Comparison of ENCODE assay signal across 10 mouse cellular contexts in genomic region chr4:122999263-122999691, GRCm38 (mm10). TPM values are rescaled to one million over a fixed set of nuclear protein-coding genes. Genes with fewer than 3 reads are reported as not detected.
DNase-seq lines count a peak whose midpoint lies in the region; ATAC-seq and TF ChIP-seq lines count a peak whose summit lies in the region.
"Had no signal": no experiment of that assay in that cellular context is flagged by ENCODE, and none has a peak within 500 bp of the region (broad histone marks: within the 10 kb centered on the region; RNA-seq: fewer than 3 reads in every experiment).

No protein-coding gene starts in this region.

- H3K27me3 ChIP-seq in intestine, embryonic 14.5 days (replicated peaks; ENCODE audit: control insufficient read depth, insufficient read depth, low read length), result peaks cover 3% of the 10 kb centered on the region; the same call in 1 of the 2 replicates
- 0 out of 2 replicates have a peak, but pooled peaks cover 2% of the 10 kb centered on the region for H3K27me3 ChIP-seq in intestine, embryonic 15.5 days (replicated peaks)
- 0 out of 2 replicates have a peak, but pooled peaks cover 6% of the 10 kb centered on the region for H3K27me3 ChIP-seq in embryonic facial prominence, embryonic 12.5 days
- no peaks in the 10 kb centered on the region for H3K27me3 ChIP-seq in hindbrain, embryonic 16.5 days (replicated peaks; ENCODE audit: control insufficient read depth, insufficient read depth, low read length)
- H3K27me3 ChIP-seq in midbrain, postnatal 0 days (ENCODE audit: insufficient read depth, low read length), result no peaks in the 10 kb centered on the region

- no peaks in the 10 kb centered on the region for H3K9me3 ChIP-seq in intestine, embryonic 14.5 days (ENCODE audit: control insufficient read depth, low read length)
- no peaks in the 10 kb centered on the region for H3K9me3 ChIP-seq in intestine, embryonic 15.5 days
- no peaks in the 10 kb centered on the region for H3K9me3 ChIP-seq in embryonic facial prominence, embryonic 12.5 days
- H3K9me3 ChIP-seq in hindbrain, embryonic 16.5 days (ENCODE audit: control insufficient read depth, low read length), result no peaks in the 10 kb centered on the region
- no peaks in the 10 kb centered on the region for H3K9me3 ChIP-seq in midbrain, postnatal 0 days (ENCODE audit: low read length)

- WGBS in intestine, embryonic 14.5 days, result 26% methylated on average over 4 of the region's 4 CpGs
- WGBS in intestine, embryonic 15.5 days, result 41% methylated on average over 4 of the region's 4 CpGs
- WGBS in embryonic facial prominence, embryonic 12.5 days, result 20% methylated on average over 4 of the region's 4 CpGs
- WGBS in hindbrain, embryonic 16.5 days, result 9% methylated on average over 4 of the region's 4 CpGs
- 1% methylated on average over 4 of the region's 4 CpGs for WGBS in midbrain, postnatal 0 days

- no peak overlapping the region for H3K27ac ChIP-seq in intestine, embryonic 14.5 days (ENCODE audit: low read depth)
- no peak overlapping the region for H3K27ac ChIP-seq in intestine, embryonic 15.5 days
- H3K27ac ChIP-seq in embryonic facial prominence, embryonic 12.5 days, result peak overlapping the region; percentile 36; the same call in 1 of the 2 replicates
- H3K27ac ChIP-seq in hindbrain, embryonic 16.5 days (ENCODE audit: low read depth, low read length), result peak overlapping the region; percentile 70
- H3K27ac ChIP-seq in midbrain, postnatal 0 days (ENCODE audit: low read depth, low read length), result peak overlapping the region; percentile 70

- ATAC-seq in intestine, embryonic 14.5 days (replicated peaks; ENCODE audit: low FRiP score, low TSS enrichment, low read depth), result no peak
- ATAC-seq in intestine, embryonic 15.5 days, result no peak
- no peak for ATAC-seq in embryonic facial prominence, embryonic 12.5 days (ENCODE audit: insufficient number of reproducible peaks, insufficient read depth, low FRiP score, low TSS enrichment)
- ATAC-seq in hindbrain, embryonic 16.5 days, result no peak
- ATAC-seq in midbrain, postnatal 0 days (ENCODE audit: low FRiP score), result no peak

- intact Hi-C loops in heart, postnatal 10 days (cut with DNase I), result no loop called here

- H3K36me3 ChIP-seq in intestine, embryonic 14.5 days (ENCODE audit: control insufficient read depth, insufficient read depth, low read length), result peaks cover 10% of the 10 kb centered on the region
- H3K36me3 ChIP-seq in intestine, embryonic 15.5 days, result no peaks in the 10 kb centered on the region
- peaks cover 12% of the 10 kb centered on the region; the same call in 1 of the 2 replicates for H3K36me3 ChIP-seq in embryonic facial prominence, embryonic 12.5 days
- H3K36me3 ChIP-seq in hindbrain, embryonic 16.5 days (ENCODE audit: control insufficient read depth, insufficient read depth, low read length), result no peaks in the 10 kb centered on the region
- peaks cover 14% of the 10 kb centered on the region; the same call in 1 of the 2 replicates for H3K36me3 ChIP-seq in midbrain, postnatal 0 days (ENCODE audit: insufficient read depth, low read length)

- no peak for TF ChIP-seq CTCF in midbrain, postnatal 0 days (IDR thresholded peaks at IDR 0.05)

- no peak overlapping the region for H3K4me3 ChIP-seq in intestine, embryonic 14.5 days (ENCODE audit: low read depth, low read length)
- H3K4me3 ChIP-seq in intestine, embryonic 15.5 days (replicated peaks), result no peak overlapping the region
- peak overlapping the region; percentile 73; the same call in 1 of the 2 replicates for H3K4me3 ChIP-seq in embryonic facial prominence, embryonic 12.5 days
- H3K4me3 ChIP-seq in hindbrain, embryonic 16.5 days (ENCODE audit: low read length), result peak overlapping the region; percentile 93
- peak overlapping the region; percentile 80 for H3K4me3 ChIP-seq in midbrain, postnatal 0 days (ENCODE audit: low read depth, low read length)

- no peak for DNase-seq in intestine, embryonic 14.5 days (ENCODE audit: low spot score)
- DNase-seq in midbrain, postnatal 0 days (ENCODE audit: low spot score), result peak; percentile 13
- no peak for DNase-seq in yolk sac, embryonic 10.5 days (ENCODE audit: low spot score)
- no peak for DNase-seq in retina, postnatal 1 day
- no peak for DNase-seq in heart, postnatal 10 days
- DNase-seq: layer of hippocampus, postnatal 36 days had no signal

- H3K4me2 ChIP-seq in intestine, embryonic 14.5 days (ENCODE audit: low read length), result peak overlapping the region; percentile 28; the same call in 1 of the 2 replicates
- no peak overlapping the region for H3K4me2 ChIP-seq in intestine, embryonic 15.5 days (replicated peaks)
- peak overlapping the region; percentile 90 for H3K4me2 ChIP-seq in embryonic facial prominence, embryonic 12.5 days (replicated peaks)
- peak overlapping the region; percentile 63 for H3K4me2 ChIP-seq in hindbrain, embryonic 16.5 days (ENCODE audit: low read length)
- peak overlapping the region; percentile 86 for H3K4me2 ChIP-seq in midbrain, postnatal 0 days (ENCODE audit: low read depth, low read length, poor library complexity, severe bottlenecking)

- H3K4me1 ChIP-seq in intestine, embryonic 14.5 days (replicated peaks; ENCODE audit: control insufficient read depth, insufficient read depth, low read length), result peaks cover 12% of the 10 kb centered on the region; the same call in 1 of the 2 replicates
- H3K4me1 ChIP-seq in intestine, embryonic 15.5 days (replicated peaks), result peaks cover 19% of the 10 kb centered on the region
- H3K4me1 ChIP-seq in embryonic facial prominence, embryonic 12.5 days, result peaks cover 21% of the 10 kb centered on the region
- peaks cover 34% of the 10 kb centered on the region for H3K4me1 ChIP-seq in hindbrain, embryonic 16.5 days (ENCODE audit: control insufficient read depth, insufficient read depth, low read depth, low read length)
- H3K4me1 ChIP-seq in midbrain, postnatal 0 days (ENCODE audit: insufficient read depth, low read length), result peaks cover 9% of the 10 kb centered on the region; the same call in 1 of the 2 replicates

- no peak overlapping the region for H3K9ac ChIP-seq in intestine, embryonic 14.5 days (ENCODE audit: low read length)
- no peak overlapping the region for H3K9ac ChIP-seq in intestine, embryonic 15.5 days
- peak overlapping the region; percentile 30; the same call in 1 of the 2 replicates for H3K9ac ChIP-seq in embryonic facial prominence, embryonic 12.5 days
- peak overlapping the region; percentile 64 for H3K9ac ChIP-seq in hindbrain, embryonic 16.5 days (ENCODE audit: low read depth, low read length)
- H3K9ac ChIP-seq in midbrain, postnatal 0 days (replicated peaks; ENCODE audit: low read length, poor library complexity, severe bottlenecking), result peak overlapping the region; percentile 48

RNA-seq across cellular contexts. Expression of gene Mycl, which starts 3.8 kb away (rescaled TPM):
- polyA plus RNA-seq in intestine, embryonic 14.5 days (2014; fragmentation: Nextera tagmentation; extraction: Ambion mirVana), result 14.0 and 15.1 TPM in 2 replicates
- polyA plus RNA-seq in intestine, embryonic 15.5 days (2015; fragmentation: Nextera tagmentation; extraction: Ambion mirVana), result 8.4 and 9.2 TPM in 2 replicates
- polyA plus RNA-seq in embryonic facial prominence, embryonic 12.5 days (2016; fragmentation: Nextera tagmentation; extraction: Ambion mirVana), result 46.4 and 51.5 TPM in 2 replicates
- 34.1 and 44.7 TPM in 2 replicates for polyA plus RNA-seq in hindbrain, embryonic 16.5 days (2015; fragmentation: Nextera tagmentation; extraction: Ambion mirVana)
- 75.7 and 77.3 TPM in 2 replicates for total RNA-seq in midbrain, postnatal 0 days (2014; rRNA removed)
- polyA plus RNA-seq in midbrain, postnatal 0 days (2015; fragmentation: Nextera tagmentation; extraction: Ambion mirVana), result 37.6 and 42.2 TPM in 2 replicates
- total RNA-seq in heart, postnatal 10 days (2021), result under 1 TPM; 0.22 to 0.84 TPM
- total RNA-seq: hematopoietic stem cell, adult 5-6 weeks had no signal

RNA-seq across cellular contexts. Expression of gene Trit1, which starts 17.1 kb away (rescaled TPM):
- polyA plus RNA-seq in intestine, embryonic 14.5 days (2014; fragmentation: Nextera tagmentation; extraction: Ambion mirVana), result 17.8 and 18.0 TPM in 2 replicates
- polyA plus RNA-seq in intestine, embryonic 15.5 days (2015; fragmentation: Nextera tagmentation; extraction: Ambion mirVana), result 15.6 and 16.7 TPM in 2 replicates
- polyA plus RNA-seq in embryonic facial prominence, embryonic 12.5 days (2016; fragmentation: Nextera tagmentation; extraction: Ambion mirVana), result 21.3 and 23.4 TPM in 2 replicates
- polyA plus RNA-seq in hindbrain, embryonic 16.5 days (2015; fragmentation: Nextera tagmentation; extraction: Ambion mirVana), result 21.4 and 21.5 TPM in 2 replicates
- 16.2 and 19.7 TPM in 2 replicates for total RNA-seq in midbrain, postnatal 0 days (2014; rRNA removed)
- 17.3 and 18.5 TPM in 2 replicates for polyA plus RNA-seq in midbrain, postnatal 0 days (2015; fragmentation: Nextera tagmentation; extraction: Ambion mirVana)
- total RNA-seq in heart, postnatal 10 days (2021), result 1 to 10 TPM; 7.7 to 8.3 TPM

RNA-seq across cellular contexts. Expression of gene Mfsd2a, which starts 38.3 kb away (rescaled TPM):
- 2.1 TPM in 2 replicates for polyA plus RNA-seq in intestine, embryonic 14.5 days (2014; fragmentation: Nextera tagmentation; extraction: Ambion mirVana)
- polyA plus RNA-seq in intestine, embryonic 15.5 days (2015; fragmentation: Nextera tagmentation; extraction: Ambion mirVana), result 2.1 and 2.3 TPM in 2 replicates
- 6.6 and 7.0 TPM in 2 replicates for polyA plus RNA-seq in embryonic facial prominence, embryonic 12.5 days (2016; fragmentation: Nextera tagmentation; extraction: Ambion mirVana)
- polyA plus RNA-seq in hindbrain, embryonic 16.5 days (2015; fragmentation: Nextera tagmentation; extraction: Ambion mirVana), result 34.3 and 36.5 TPM in 2 replicates
- 47.3 and 57.7 TPM in 2 replicates for total RNA-seq in midbrain, postnatal 0 days (2014; rRNA removed)
- 30.3 and 34.6 TPM in 2 replicates for polyA plus RNA-seq in midbrain, postnatal 0 days (2015; fragmentation: Nextera tagmentation; extraction: Ambion mirVana)
- total RNA-seq in heart, postnatal 10 days (2021), result 1 to 10 TPM in 1 of 2 experiments, under 1 TPM in 1; 0.12 to 2.3 TPM
- total RNA-seq: hematopoietic stem cell, adult 5-6 weeks had no signal

Comparison
In these comparisons a context has a peak if more than half of its experiments do, and no peak if none do; other contexts are left out.
1. H3K27ac ChIP-seq: peak in embryonic facial prominence, embryonic 12.5 days (single experiment), hindbrain, embryonic 16.5 days (single experiment) and midbrain, postnatal 0 days (single experiment); none in intestine, embryonic 14.5 days (single experiment) and intestine, embryonic 15.5 days (single experiment).
2. H3K4me3 ChIP-seq: peak in embryonic facial prominence, embryonic 12.5 days (single experiment), hindbrain, embryonic 16.5 days (single experiment) and midbrain, postnatal 0 days (single experiment); none in intestine, embryonic 14.5 days (single experiment) and intestine, embryonic 15.5 days (single experiment).
3. H3K9ac ChIP-seq: peak in embryonic facial prominence, embryonic 12.5 days (single experiment), hindbrain, embryonic 16.5 days (single experiment) and midbrain, postnatal 0 days (single experiment); none in intestine, embryonic 14.5 days (single experiment) and intestine, embryonic 15.5 days (single experiment).